Mouse (Mus musculus) stomach, postnatal 0 days (tissue): ENCODE data around the gene Ntm. TPM values are rescaled to one million over a fixed set of nuclear protein-coding genes. Genes with fewer than 3 reads are reported as not detected.

Experiments
- ATAC-seq: fragments of 200-750 bp; cut with Nextera tagmentation; 2 replicates; pipeline ENCODE4 v1.8.0; 2017; ENCODE audit not compliant: low FRiP score, low TSS enrichment
- DNase-seq: peaks from one replicate; pipeline ENCODE4 v3.0.0-alpha.2; 2016; ENCODE audit warnings: low spot score
- H3K27ac ChIP-seq: fragments of 300-500 bp; sonication (generic); replicated peaks from 2 replicates; pipeline ENCODE4 v1.5.1; 2014; ENCODE audit warnings: mild to moderate bottlenecking, control low read depth
- H3K27me3 ChIP-seq: fragments of 300-500 bp; sonication (generic); 2 replicates; pipeline ENCODE4 v1.6.1; 2014; ENCODE audit warnings: low read length; ENCODE audit not compliant: control insufficient read depth, insufficient read depth
- H3K36me3 ChIP-seq: fragments of 300-500 bp; sonication (generic); 2 replicates; pipeline ENCODE4 v1.6.1; 2014; ENCODE audit warnings: low read length, mixed read lengths; ENCODE audit not compliant: control insufficient read depth, insufficient read depth
- H3K4me1 ChIP-seq: fragments of 300-500 bp; sonication (generic); replicated peaks from 2 replicates; pipeline ENCODE4 v1.6.1; 2014; ENCODE audit warnings: antibody characterized with exemption; ENCODE audit not compliant: control insufficient read depth, insufficient read depth
- H3K4me2 ChIP-seq: fragments of 300-500 bp; sonication (generic); replicated peaks from 2 replicates; pipeline ENCODE4 v1.6.1; 2014; ENCODE audit warnings: low read depth, mild to moderate bottlenecking, control low read depth, moderate library complexity
- H3K4me3 ChIP-seq: fragments of 300-500 bp; sonication (generic); 2 replicates; pipeline ENCODE4 v1.5.1; 2014; ENCODE audit warnings: low read depth, low read length, control low read depth
- H3K9ac ChIP-seq: fragments of 300-500 bp; sonication (generic); 2 replicates; pipeline ENCODE4 v1.6.1; 2014; ENCODE audit warnings: mild to moderate bottlenecking, low read length, control low read depth, mixed read lengths
- H3K9me3 ChIP-seq: fragments of 300-500 bp; sonication (generic); 2 replicates; pipeline ENCODE4 v1.6.1; 2016; ENCODE audit warnings: low read length; ENCODE audit not compliant: control insufficient read depth
- CTCF ChIP-seq: IDR thresholded peaks from 2 replicates; pipeline ENCODE4 v1.5.1; 2016; ENCODE audit warnings: antibody characterized with exemption, low read depth, mild to moderate bottlenecking, moderate library complexity
- EP300 ChIP-seq: optimal IDR thresholded peaks from 2 replicates; pipeline ENCODE3; 2016; ENCODE audit warnings: antibody characterized with exemption
- WGBS: fragments of 180-500 bp; shearing (Covaris S2); extraction: QIAGEN DNeasy Blood & Tissue Kit; methylation state at CpG from one replicate; pipeline ENCODE4 v1.1.7; 2014; 5-methylcytosine and 5-hydroxymethylcytosine counted together
- polyA plus RNA-seq: library from polyadenylated mRNA; unstranded; fragments of >200 nt; fragmentation: Nextera tagmentation; extraction: Ambion mirVana; gene quantifications from 2 replicates; pipeline ENCODE4 v1.2.1, GENCODE M21; 2015

The Ntm gene
- polyA plus RNA-seq, 1 experiment from 2014 or later: 5.9 TPM

GRCm38 (mm10) chr9:29790017-29790416, 172.9 kb downstream of the Ntm start:
- ATAC-seq (no peak), DNase-seq (no peak)
- Histone ChIP-seq H3K4me2 (no peak overlapping the region), H3K27me3 (no peaks in the 10 kb centered on the region), H3K9me3 (no peaks in the 10 kb centered on the region), H3K9ac (no peak overlapping the region), H3K4me1 (no peaks in the 10 kb centered on the region), H3K27ac (no peak overlapping the region), H3K36me3 (no peaks in the 10 kb centered on the region), H3K4me3 (no peak overlapping the region)
- WGBS: 81% methylated on average over 4 of the region's 4 CpGs
- no peak for TF ChIP-seq CTCF

- Histone ChIP-seq H3K36me3 (no peaks in the 10 kb centered on the region), H3K4me1 (no peaks in the 10 kb centered on the region), H3K27me3 (no peaks in the 10 kb centered on the region), H3K9me3 (no peaks in the 10 kb centered on the region), H3K9ac (no peak overlapping the region), H3K4me2 (no peak overlapping the region), H3K27ac (no peak overlapping the region), H3K4me3 (no peak overlapping the region)
- ATAC-seq: no peak
- no peak for DNase-seq
- TF ChIP-seq EP300 (no peak), CTCF (no peak)
- WGBS: 86% methylated on average over 9 of the region's 9 CpGs
Observed at GRCm38 (mm10) chr9:29788855-29789254, 174.1 kb downstream of the Ntm start.

- H3K4me2 ChIP-seq: no peak overlapping the region
- no peak overlapping the region for H3K9ac ChIP-seq
- H3K4me1 ChIP-seq: no peaks in the 10 kb centered on the region
- H3K27me3 ChIP-seq: no peaks in the 10 kb centered on the region
- no peaks in the 10 kb centered on the region for H3K9me3 ChIP-seq
- H3K4me3 ChIP-seq: no peak overlapping the region
- no peaks in the 10 kb centered on the region for H3K36me3 ChIP-seq
- DNase-seq (no peak), ATAC-seq (no peak)
- H3K27ac ChIP-seq: no peak overlapping the region
- WGBS: 49% methylated on average over 4 of the region's 4 CpGs
- TF ChIP-seq EP300 (no peak), CTCF (no peak)
Observed at GRCm38 (mm10) chr9:29787408-29787807, 175.5 kb downstream of the Ntm start.

- 72% methylated on average over 4 of the region's 4 CpGs for WGBS
- H3K36me3 ChIP-seq: no peaks in the 10 kb centered on the region
- no peak overlapping the region for H3K4me3 ChIP-seq
- H3K4me2 ChIP-seq: no peak overlapping the region
- no peak for TF ChIP-seq CTCF
- no peak for TF ChIP-seq EP300
- no peaks in the 10 kb centered on the region for H3K27me3 ChIP-seq
- no peak overlapping the region for H3K27ac ChIP-seq
- H3K9me3 ChIP-seq: no peaks in the 10 kb centered on the region
- no peaks in the 10 kb centered on the region for H3K4me1 ChIP-seq
- no peak for ATAC-seq
- no peak for DNase-seq
- no peak overlapping the region for H3K9ac ChIP-seq
Observed at GRCm38 (mm10) chr9:29782697-29783096, 180.2 kb downstream of the Ntm start.

- no peaks in the 10 kb centered on the region for H3K36me3 ChIP-seq
- H3K27me3 ChIP-seq: no peaks in the 10 kb centered on the region
- no peaks in the 10 kb centered on the region for H3K4me1 ChIP-seq
- TF ChIP-seq EP300: no peak
- no peak for TF ChIP-seq CTCF
- WGBS: 79% methylated on average over 7 of the region's 7 CpGs
- ATAC-seq: no peak
- no peak overlapping the region for H3K27ac ChIP-seq
- no peak for DNase-seq
- H3K9ac ChIP-seq: no peak overlapping the region
- no peak overlapping the region for H3K4me2 ChIP-seq
- H3K9me3 ChIP-seq: no peaks in the 10 kb centered on the region
- no peak overlapping the region for H3K4me3 ChIP-seq
Observed at GRCm38 (mm10) chr9:29779739-29780138, 183.2 kb downstream of the Ntm start.

- Histone ChIP-seq H3K27ac (no peak overlapping the region), H3K27me3 (no peaks in the 10 kb centered on the region), H3K4me1 (no peaks in the 10 kb centered on the region), H3K36me3 (no peaks in the 10 kb centered on the region), H3K9ac (no peak overlapping the region), H3K9me3 (no peaks in the 10 kb centered on the region), H3K4me3 (no peak overlapping the region), H3K4me2 (no peak overlapping the region)
- ATAC-seq (no peak), DNase-seq (no peak)
- WGBS: 90% methylated on average over 3 of the region's 3 CpGs
- TF ChIP-seq CTCF: no peak
- TF ChIP-seq EP300: no peak
Observed at GRCm38 (mm10) chr9:29776951-29777350, 186.0 kb downstream of the Ntm start.
